Mouse (Mus musculus) hindlimb bud, embryonic 11.5 days (tissue): ENCODE results near the gene Nrl.
A peak's percentile ranks its signal among the peaks of the same experiment; 100 is the strongest.

ENCODE experiments used
- DNase-seq: peaks from one replicate; pipeline ENCODE4 v3.0.0-alpha.2; 2012; ENCODE audit warnings: low read depth, low spot score; ENCODE audit errors: extremely low spot score

The Nrl gene

GRCm38 (mm10) chr14:55536116-55536745, 11.4 kb upstream of the Nrl start:
- DNase-seq = no peak

DNA sequence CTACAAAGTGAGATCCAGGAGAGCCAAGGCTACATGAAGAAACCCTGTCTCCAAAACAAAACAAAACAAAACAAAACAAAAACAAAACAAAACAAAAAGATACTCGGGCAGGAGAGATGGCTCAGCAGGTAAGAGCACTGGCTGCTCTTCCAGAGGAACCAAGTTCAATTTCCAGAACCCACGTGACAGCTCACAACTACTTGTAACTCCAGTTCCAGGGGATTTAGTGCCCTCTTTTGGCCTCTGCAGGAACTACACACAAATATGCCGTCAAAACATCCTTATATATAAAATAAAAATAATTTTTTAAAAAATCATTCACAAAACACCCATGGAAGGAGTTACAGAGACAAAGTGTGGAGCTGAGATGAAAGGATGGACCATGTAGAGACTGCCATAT, 3.2 kb upstream of the Nrl start:
- DNase-seq = no peak

DNA sequence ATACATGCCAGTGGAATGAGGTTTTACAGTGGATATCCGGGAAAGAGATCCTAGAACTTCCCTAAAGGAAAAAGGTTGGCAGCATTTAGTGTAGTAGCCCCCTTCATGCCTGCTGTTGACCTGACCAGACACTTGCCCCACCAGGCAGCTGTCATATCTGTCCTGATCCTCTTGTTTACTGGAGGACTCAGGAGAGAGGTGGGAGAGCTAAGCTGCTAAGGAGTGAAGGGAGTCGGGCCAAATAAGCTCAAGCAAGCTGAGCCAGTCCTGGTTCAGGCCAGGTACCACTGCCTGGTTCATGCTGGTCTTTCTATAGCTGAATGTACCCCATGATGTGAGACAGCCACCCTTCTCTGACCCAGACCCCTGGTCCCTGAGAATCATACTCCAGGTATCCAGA, 1.9 kb upstream of the Nrl start:
- no peak for DNase-seq

DNA sequence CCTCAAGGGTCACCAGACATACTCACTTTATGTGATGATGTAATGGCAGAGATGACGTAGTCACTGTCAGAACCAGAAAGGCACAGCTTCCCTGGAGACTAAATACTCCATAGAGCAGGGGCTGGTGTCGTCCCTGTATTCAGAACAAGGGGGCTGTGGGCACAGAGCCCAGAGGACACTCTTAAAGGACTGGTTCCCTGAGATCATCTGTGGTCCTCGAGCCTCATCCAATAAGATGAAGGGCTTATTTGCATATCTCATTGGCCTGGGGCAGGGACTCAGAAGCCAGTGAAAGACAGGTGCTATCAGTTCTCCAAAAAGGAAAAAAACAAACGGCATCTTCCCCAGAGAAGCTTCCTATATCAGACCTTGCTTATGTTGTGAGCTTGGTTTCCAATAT, 719 bp downstream of the Nrl start:
- no peak for DNase-seq

- no peak for DNase-seq
These were observed 4.1 kb downstream of the Nrl start for GRCm38 (mm10) chr14:55520451-55521361.

- DNase-seq = no peak
These were observed 5.2 kb downstream of the Nrl start for GRCm38 (mm10) chr14:55519604-55520003.

DNA sequence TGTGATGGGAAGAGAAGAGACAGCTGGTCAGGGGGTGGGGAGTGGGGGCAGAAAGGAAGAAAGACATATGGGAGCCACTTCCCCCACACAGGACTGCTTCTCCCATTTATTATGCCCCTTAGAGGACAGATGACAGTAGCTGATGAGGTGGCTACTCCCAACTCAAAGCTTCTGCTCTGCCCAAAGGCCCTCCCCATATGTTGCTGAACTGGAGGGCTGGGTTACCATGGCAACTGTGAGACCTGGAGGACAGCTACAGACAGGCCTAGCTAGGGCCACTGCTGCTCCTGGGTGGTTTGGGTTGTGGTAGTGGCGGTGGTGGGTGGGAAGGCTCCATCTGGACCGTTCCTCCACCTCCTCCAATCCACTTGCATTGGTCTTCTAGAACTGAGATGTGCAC, 5.9 kb downstream of the Nrl start:
- no peak for DNase-seq

GRCm38 (mm10) chr14:55515846-55516245, 8.9 kb downstream of the Nrl start:
- no peak for DNase-seq

DNA sequence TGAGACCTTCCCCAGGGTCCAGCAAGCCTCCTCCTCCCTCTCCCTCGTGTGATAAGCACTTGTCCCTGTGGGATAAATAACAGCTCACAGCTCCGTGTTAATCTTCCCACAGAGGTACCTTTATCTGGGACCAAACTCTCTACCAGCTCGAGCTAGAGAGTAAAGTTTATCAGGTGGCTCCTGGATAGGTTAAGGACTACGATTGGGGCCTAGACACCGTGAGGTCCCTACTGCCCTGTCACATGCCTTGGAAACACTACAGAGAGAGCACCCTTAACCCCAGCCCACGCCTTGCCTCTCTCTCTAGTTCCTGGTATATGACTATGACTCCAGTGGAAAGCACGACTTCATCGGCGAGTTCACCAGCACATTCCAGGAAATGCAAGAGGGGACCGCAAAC, 10.9 kb downstream of the Nrl start:
- no peak for DNase-seq

- DNase-seq = no peak
These were observed 13.7 kb downstream of the Nrl start for GRCm38 (mm10) chr14:55511037-55511436.

DNA sequence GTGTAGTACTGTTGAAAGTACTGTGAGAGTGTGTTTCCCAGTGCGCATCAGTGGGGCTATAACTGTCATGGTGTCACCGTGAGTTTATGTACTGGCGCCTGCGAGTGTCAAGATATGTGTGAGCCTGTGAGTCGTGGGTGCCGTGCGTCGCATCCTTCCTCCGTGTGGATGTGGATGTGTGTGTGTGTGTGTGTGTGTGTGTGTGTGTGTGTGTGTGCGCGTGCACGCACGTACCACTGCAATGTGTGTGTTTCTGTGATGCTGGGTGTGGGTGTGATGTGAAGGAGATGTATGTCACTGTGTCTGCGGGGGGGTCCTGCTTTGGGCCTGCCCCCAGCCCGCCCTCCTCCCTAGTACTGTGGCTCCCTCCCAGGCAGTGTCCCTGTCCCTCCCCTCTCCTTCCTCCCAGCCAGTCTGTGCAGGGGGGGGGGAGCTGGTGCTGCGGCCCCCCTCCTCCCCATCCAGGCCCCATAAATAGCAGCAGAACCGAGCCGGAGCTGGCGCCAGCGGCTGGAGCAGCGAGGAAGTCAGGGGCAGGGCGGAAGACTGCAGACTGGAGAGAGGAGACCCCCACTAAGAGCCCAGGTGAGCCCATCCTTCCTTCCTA, 14.6 kb downstream of the Nrl start, which contains the start of gene Cpne6:
TSS of gene Cpne6 (plus strand) at position 321 of the 607 bp plus-strand sequence.
- DNase-seq = no peak

- DNase-seq = no peak
These were observed 15.2 kb downstream of the Nrl start for GRCm38 (mm10) chr14:55509540-55509939.

DNA sequence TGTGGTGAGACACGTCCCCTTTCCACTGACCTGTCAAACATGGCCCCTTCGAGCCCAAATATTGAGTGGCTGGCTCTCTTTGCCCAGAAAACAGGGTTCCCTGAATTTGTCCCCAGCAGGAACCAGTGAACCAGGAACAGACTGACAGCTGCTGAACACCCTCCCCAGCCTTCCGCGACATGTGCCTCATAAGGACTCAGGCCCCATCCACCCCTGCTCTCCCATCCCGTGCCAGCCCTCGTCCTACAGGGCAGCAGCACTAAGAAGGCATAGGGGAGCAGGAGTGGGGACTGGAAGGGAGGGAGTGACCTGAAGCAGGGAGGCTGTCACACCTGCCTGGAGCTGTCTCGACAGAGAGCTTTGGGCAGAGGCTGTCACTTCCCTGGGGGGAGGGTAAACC, 17.0 kb downstream of the Nrl start:
- no peak for DNase-seq

DNA sequence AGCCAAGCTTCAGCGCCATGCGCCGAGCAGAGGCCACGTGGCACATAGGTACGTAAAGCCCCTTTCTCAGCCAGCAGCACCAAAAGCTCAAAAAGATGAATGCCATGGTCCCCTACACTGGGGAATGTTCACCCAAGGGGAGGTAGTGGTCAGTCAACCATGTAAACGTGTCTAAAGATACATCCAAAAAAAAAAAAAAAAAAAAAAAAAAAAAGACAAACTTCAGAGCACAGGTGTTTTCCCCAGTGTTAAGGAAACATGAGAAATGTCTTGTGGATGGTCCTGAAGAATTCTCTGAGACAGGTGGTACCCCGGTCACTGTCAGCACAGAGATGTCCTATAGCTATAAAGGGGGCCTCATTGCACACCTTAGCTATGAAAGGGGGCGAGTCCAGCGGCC, 19.2 kb downstream of the Nrl start:
- no peak for DNase-seq

DNA sequence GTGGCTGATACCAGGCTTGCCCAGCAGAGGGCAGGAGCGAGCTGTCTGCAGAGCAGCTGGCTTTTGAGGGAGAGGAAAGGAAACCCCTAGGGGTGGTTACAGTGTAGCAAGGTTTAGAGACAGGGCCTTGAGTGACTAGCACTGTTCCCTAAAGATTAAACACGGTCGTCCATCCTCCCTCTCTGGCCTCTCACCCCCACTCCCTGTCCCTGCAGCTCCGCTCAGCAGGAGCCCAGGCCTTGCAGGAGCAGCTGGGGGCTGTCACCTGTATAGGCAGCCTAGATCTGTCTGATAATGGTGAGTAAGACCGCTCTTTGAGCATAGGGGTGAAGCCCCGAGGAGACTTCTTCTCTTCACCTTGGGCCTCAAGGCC, 27.3 kb downstream of the Nrl start:
- DNase-seq = peak; percentile 78

- no peak for DNase-seq
These were observed 27.9 kb downstream of the Nrl start for GRCm38 (mm10) chr14:55496761-55497448.

DNA sequence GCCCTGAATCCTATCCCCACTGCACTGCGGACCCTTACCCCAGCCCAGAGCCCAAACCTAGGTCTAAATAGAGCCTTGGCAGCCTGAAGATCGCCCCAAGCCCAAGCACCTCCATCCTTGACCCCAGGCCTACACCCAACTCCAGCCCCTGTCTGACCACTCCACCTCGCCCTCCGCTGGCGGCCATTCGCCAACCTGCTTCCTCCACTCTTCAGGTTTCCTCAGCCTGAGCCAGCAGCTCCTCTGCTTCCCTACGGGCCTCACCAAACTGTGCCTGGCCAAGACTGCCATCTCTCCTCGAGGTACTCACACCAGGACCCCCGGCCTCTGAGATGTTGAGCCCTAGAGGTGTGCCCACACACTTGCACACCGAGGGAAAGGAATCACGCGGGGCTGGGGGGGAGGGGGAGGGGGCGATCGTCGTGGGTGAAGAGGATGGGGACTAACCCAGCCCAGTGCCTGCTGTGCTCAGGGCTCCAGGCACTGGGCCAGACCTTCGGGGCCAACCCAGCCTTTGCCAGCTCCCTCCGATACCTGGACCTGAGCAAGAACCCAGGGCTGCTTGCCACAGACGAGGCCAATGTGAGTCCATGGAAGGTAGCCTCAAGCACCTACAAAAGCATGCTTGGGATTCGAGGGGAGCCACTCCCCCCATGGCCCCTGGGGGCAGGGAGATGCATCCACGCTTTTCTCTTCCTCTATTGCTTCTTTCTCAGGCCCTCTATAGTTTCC, 29.1 kb downstream of the Nrl start:
- no peak for DNase-seq

- DNase-seq = no peak
These were observed 32.7 kb downstream of the Nrl start for GRCm38 (mm10) chr14:55492103-55492502.

DNA sequence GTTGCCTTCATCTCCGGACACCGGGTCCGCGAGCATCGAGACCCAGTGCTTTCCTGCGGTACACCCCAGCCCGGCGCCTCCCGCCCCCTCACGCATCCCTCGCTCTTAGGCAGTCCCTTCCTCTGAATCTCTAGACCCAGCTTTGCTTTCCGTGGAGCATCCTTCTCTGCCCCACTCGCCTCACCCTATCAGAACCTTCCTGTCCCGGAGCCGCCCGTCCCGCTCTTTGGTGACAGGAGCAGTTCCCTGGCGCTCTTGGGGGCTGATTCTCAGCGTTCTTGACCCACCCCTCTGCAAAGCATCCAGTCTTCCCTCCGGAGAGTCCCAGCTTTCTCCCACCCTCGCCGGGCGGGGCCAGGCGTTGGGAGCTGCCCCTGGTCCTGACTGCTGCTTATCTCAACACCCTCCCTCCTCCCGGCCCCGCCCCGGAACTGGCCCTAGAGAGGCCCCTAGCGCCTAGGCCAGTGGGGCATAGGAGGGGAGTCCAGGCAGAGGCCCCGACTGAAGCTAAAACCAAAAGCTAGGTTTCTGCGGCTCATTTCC, 33.4 kb downstream of the Nrl start:
- no peak for DNase-seq

GRCm38 (mm10) chr14:55490361-55491201, 34.2 kb downstream of the Nrl start, which contains the start of gene Carmil3:
Gene Carmil3, plus strand, starts transcription at chr14:55490651.
- DNase-seq = no peak
